Mouse (Mus musculus): ENCODE measurements around the gene Il22. TPM values are rescaled to one million over a fixed set of nuclear protein-coding genes. Genes with fewer than 3 reads are reported as not detected.
"Not testable (repeated sequence)": the region's sequence is repeated elsewhere in the genome, so short reads cannot be mapped to it uniquely, and the experiment has no call there.

Gene Il22
- 0.23 TPM in 1 of 2 replicates, not detected in the other for polyA plus RNA-seq (2014; fragmentation: Nextera tagmentation; extraction: Ambion mirVana)

GRCm38 (mm10) chr10:118204642-118205041 lies at the start of gene Il22:
TSS of gene Il22 (plus strand) at chr10:118204942.
- Histone ChIP-seq H3K36me3 (ENCODE audit: control insufficient read depth, insufficient read depth, low read length) (no peaks in the 10 kb centered on the region), H3K27ac (replicated peaks; ENCODE audit: low read depth, low read length) (no peak within 1 kb of the TSS), H3K27me3 (ENCODE audit: control insufficient read depth, insufficient read depth, low read length) (no peaks in the 10 kb centered on the region), H3K4me1 (ENCODE audit: control insufficient read depth, insufficient read depth, low read length) (no peaks in the 10 kb centered on the region), H3K4me3 (ENCODE audit: low read depth, low read length) (no peak within 1 kb of the TSS), H3K9ac (ENCODE audit: low read length) (no peak within 1 kb of the TSS), H3K4me2 (ENCODE audit: low read depth, severe bottlenecking) (no peak within 1 kb of the TSS), H3K9me3 (ENCODE audit: control insufficient read depth, low read length) (no peaks in the 10 kb centered on the region)
- WGBS, result 91% methylated on average over 4 of the region's 4 CpGs
- no peak for ATAC-seq (ENCODE audit: insufficient number of reproducible peaks, low FRiP score, low TSS enrichment, low read depth)
- DNase-seq (ENCODE audit: low spot score), result no peak

GRCm38 (mm10) chr10:118155932-118156331 lies 48.8 kb upstream of the Il22 start:
- no peak overlapping the region for H3K9ac ChIP-seq (ENCODE audit: low read length)
- H3K9me3 ChIP-seq (ENCODE audit: control insufficient read depth, low read length), result 0 out of 2 replicates have a peak, but pooled peaks cover 2% of the 10 kb centered on the region
- DNase-seq (ENCODE audit: low spot score), result no peak
- H3K27ac ChIP-seq (replicated peaks; ENCODE audit: low read depth, low read length), result no peak overlapping the region
- H3K4me2 ChIP-seq (ENCODE audit: low read depth, severe bottlenecking), result no peak overlapping the region
- H3K4me1 ChIP-seq (ENCODE audit: control insufficient read depth, insufficient read depth, low read length), result no peaks in the 10 kb centered on the region
- peaks cover 17% of the 10 kb centered on the region for H3K36me3 ChIP-seq (ENCODE audit: control insufficient read depth, insufficient read depth, low read length)
- no peak overlapping the region for H3K4me3 ChIP-seq (ENCODE audit: low read depth, low read length)
- H3K27me3 ChIP-seq (ENCODE audit: control insufficient read depth, insufficient read depth, low read length), result no peaks in the 10 kb centered on the region
- no peak for ATAC-seq (ENCODE audit: insufficient number of reproducible peaks, low FRiP score, low TSS enrichment, low read depth)

GRCm38 (mm10) chr10:118161131-118161530 lies 43.6 kb upstream of the Il22 start:
- peaks cover 21% of the 10 kb centered on the region for H3K36me3 ChIP-seq (ENCODE audit: control insufficient read depth, insufficient read depth, low read length)
- 97% methylated on average over 2 of the region's 2 CpGs for WGBS
- no peak overlapping the region for H3K4me2 ChIP-seq (ENCODE audit: low read depth, severe bottlenecking)
- no peaks in the 10 kb centered on the region for H3K27me3 ChIP-seq (ENCODE audit: control insufficient read depth, insufficient read depth, low read length)
- H3K4me1 ChIP-seq (ENCODE audit: control insufficient read depth, insufficient read depth, low read length), result no peaks in the 10 kb centered on the region
- H3K4me3 ChIP-seq (ENCODE audit: low read depth, low read length), result no peak overlapping the region
- no peak overlapping the region for H3K9ac ChIP-seq (ENCODE audit: low read length)
- no peak overlapping the region for H3K27ac ChIP-seq (replicated peaks; ENCODE audit: low read depth, low read length)
- ATAC-seq (ENCODE audit: insufficient number of reproducible peaks, low FRiP score, low TSS enrichment, low read depth), result no peak
- H3K9me3 ChIP-seq (ENCODE audit: control insufficient read depth, low read length), result 0 out of 2 replicates have a peak, but pooled peaks cover 2% of the 10 kb centered on the region
- no peak for DNase-seq (ENCODE audit: low spot score)

- Histone ChIP-seq H3K9ac (ENCODE audit: low read length) (no peak overlapping the region), H3K9me3 (ENCODE audit: control insufficient read depth, low read length) (no peaks in the 10 kb centered on the region), H3K27ac (replicated peaks; ENCODE audit: low read depth, low read length) (no peak overlapping the region), H3K27me3 (ENCODE audit: control insufficient read depth, insufficient read depth, low read length) (no peaks in the 10 kb centered on the region), H3K4me3 (ENCODE audit: low read depth, low read length) (no peak overlapping the region), H3K36me3 (ENCODE audit: control insufficient read depth, insufficient read depth, low read length) (peaks cover 2% of the 10 kb centered on the region; the same call in 1 of the 2 replicates), H3K4me1 (ENCODE audit: control insufficient read depth, insufficient read depth, low read length) (no peaks in the 10 kb centered on the region), H3K4me2 (ENCODE audit: low read depth, severe bottlenecking) (no peak overlapping the region)
- 78% methylated on average over 12 of the region's 12 CpGs for WGBS
- ATAC-seq (ENCODE audit: insufficient number of reproducible peaks, low FRiP score, low TSS enrichment, low read depth), result no peak
- no peak for DNase-seq (ENCODE audit: low spot score)
These were observed 35.5 kb upstream of the Il22 start for GRCm38 (mm10) chr10:118169212-118169611.

GRCm38 (mm10) chr10:118172416-118172815 lies 32.3 kb upstream of the Il22 start:
- H3K27ac ChIP-seq (replicated peaks; ENCODE audit: low read depth, low read length), result no peak overlapping the region
- H3K9ac ChIP-seq (ENCODE audit: low read length), result no peak overlapping the region
- DNase-seq (ENCODE audit: low spot score), result no peak
- no peak overlapping the region for H3K4me3 ChIP-seq (ENCODE audit: low read depth, low read length)
- WGBS, result 82% methylated on average over 8 of the region's 8 CpGs
- H3K4me1 ChIP-seq (ENCODE audit: control insufficient read depth, insufficient read depth, low read length), result no peaks in the 10 kb centered on the region
- H3K9me3 ChIP-seq (ENCODE audit: control insufficient read depth, low read length), result no peaks in the 10 kb centered on the region
- no peak overlapping the region for H3K4me2 ChIP-seq (ENCODE audit: low read depth, severe bottlenecking)
- ATAC-seq (ENCODE audit: insufficient number of reproducible peaks, low FRiP score, low TSS enrichment, low read depth), result no peak
- H3K36me3 ChIP-seq (ENCODE audit: control insufficient read depth, insufficient read depth, low read length), result peaks cover 2% of the 10 kb centered on the region; the same call in 1 of the 2 replicates
- H3K27me3 ChIP-seq (ENCODE audit: control insufficient read depth, insufficient read depth, low read length), result no peaks in the 10 kb centered on the region

- no peak overlapping the region for H3K9ac ChIP-seq (ENCODE audit: low read length)
These were observed 31.9 kb upstream of the Il22 start for GRCm38 (mm10) chr10:118172876-118173275.

GRCm38 (mm10) chr10:118175542-118175941 lies 29.2 kb upstream of the Il22 start:
- not testable (repeated sequence) for H3K9me3 ChIP-seq (ENCODE audit: control insufficient read depth, low read length); H3K27me3 ChIP-seq (ENCODE audit: control insufficient read depth, insufficient read depth, low read length); H3K4me1 ChIP-seq (ENCODE audit: control insufficient read depth, insufficient read depth, low read length); H3K36me3 ChIP-seq (ENCODE audit: control insufficient read depth, insufficient read depth, low read length); H3K4me2 ChIP-seq (ENCODE audit: low read depth, severe bottlenecking); DNase-seq (ENCODE audit: low spot score); H3K9ac ChIP-seq (ENCODE audit: low read length); H3K27ac ChIP-seq (replicated peaks; ENCODE audit: low read depth, low read length); H3K4me3 ChIP-seq (ENCODE audit: low read depth, low read length); ATAC-seq (ENCODE audit: insufficient number of reproducible peaks, low FRiP score, low TSS enrichment, low read depth)
- 93% methylated on average over 4 of the region's 4 CpGs for WGBS

More at GRCm38 (mm10) chr10:118172876-118173275, 31.9 kb upstream of the Il22 start:
- Histone ChIP-seq H3K4me2 (ENCODE audit: low read depth, severe bottlenecking) (no peak overlapping the region), H3K4me1 (ENCODE audit: control insufficient read depth, insufficient read depth, low read length) (no peaks in the 10 kb centered on the region), H3K4me3 (ENCODE audit: low read depth, low read length) (no peak overlapping the region), H3K27ac (replicated peaks; ENCODE audit: low read depth, low read length) (no peak overlapping the region), H3K9me3 (ENCODE audit: control insufficient read depth, low read length) (no peaks in the 10 kb centered on the region), H3K36me3 (ENCODE audit: control insufficient read depth, insufficient read depth, low read length) (peaks cover 2% of the 10 kb centered on the region; the same call in 1 of the 2 replicates), H3K27me3 (ENCODE audit: control insufficient read depth, insufficient read depth, low read length) (no peaks in the 10 kb centered on the region)
- DNase-seq (ENCODE audit: low spot score) (no peak), ATAC-seq (ENCODE audit: insufficient number of reproducible peaks, low FRiP score, low TSS enrichment, low read depth) (no peak)
- 91% methylated on average over 3 of the region's 3 CpGs for WGBS

- H3K27me3 ChIP-seq (ENCODE audit: control insufficient read depth, insufficient read depth, low read length), result no peaks in the 10 kb centered on the region
- H3K9ac ChIP-seq (ENCODE audit: low read length), result no peak overlapping the region
- no peak for ATAC-seq (ENCODE audit: insufficient number of reproducible peaks, low FRiP score, low TSS enrichment, low read depth)
- no peak overlapping the region for H3K4me2 ChIP-seq (ENCODE audit: low read depth, severe bottlenecking)
- no peak overlapping the region for H3K27ac ChIP-seq (replicated peaks; ENCODE audit: low read depth, low read length)
- no peaks in the 10 kb centered on the region for H3K36me3 ChIP-seq (ENCODE audit: control insufficient read depth, insufficient read depth, low read length)
- no peak for DNase-seq (ENCODE audit: low spot score)
- H3K9me3 ChIP-seq (ENCODE audit: control insufficient read depth, low read length), result no peaks in the 10 kb centered on the region
- no peak overlapping the region for H3K4me3 ChIP-seq (ENCODE audit: low read depth, low read length)
- WGBS, result 93% methylated on average over 10 of the region's 10 CpGs
- H3K4me1 ChIP-seq (ENCODE audit: control insufficient read depth, insufficient read depth, low read length), result no peaks in the 10 kb centered on the region
These were observed 26.0 kb upstream of the Il22 start for GRCm38 (mm10) chr10:118178735-118179151.

- Histone ChIP-seq H3K27ac (replicated peaks; ENCODE audit: low read depth, low read length) (no peak overlapping the region), H3K36me3 (ENCODE audit: control insufficient read depth, insufficient read depth, low read length) (no peaks in the 10 kb centered on the region), H3K4me2 (ENCODE audit: low read depth, severe bottlenecking) (no peak overlapping the region), H3K27me3 (ENCODE audit: control insufficient read depth, insufficient read depth, low read length) (no peaks in the 10 kb centered on the region), H3K4me1 (ENCODE audit: control insufficient read depth, insufficient read depth, low read length) (no peaks in the 10 kb centered on the region), H3K9ac (ENCODE audit: low read length) (no peak overlapping the region), H3K9me3 (ENCODE audit: control insufficient read depth, low read length) (no peaks in the 10 kb centered on the region), H3K4me3 (ENCODE audit: low read depth, low read length) (no peak overlapping the region)
- ATAC-seq (ENCODE audit: insufficient number of reproducible peaks, low FRiP score, low TSS enrichment, low read depth) (no peak), DNase-seq (ENCODE audit: low spot score) (no peak)
- 89% methylated on average over 11 of the region's 11 CpGs for WGBS
These were observed 25.5 kb upstream of the Il22 start for GRCm38 (mm10) chr10:118179265-118179664.
